Mouse (Mus musculus): ENCODE results near the gene Eif3b.

Eif3b gene

GRCm38 (mm10) chr5:140418489-140419441, at the start of gene Eif3b:
Eif3b (plus strand) TSS chr5:140419328.
- peak; percentile 95 for DNase-seq (ENCODE audit: low read depth, low spot score)

- DNase-seq (ENCODE audit: low read depth, low spot score): no peak
These were observed 49.7 kb upstream of the Eif3b start for GRCm38 (mm10) chr5:140369466-140369865.

DNA sequence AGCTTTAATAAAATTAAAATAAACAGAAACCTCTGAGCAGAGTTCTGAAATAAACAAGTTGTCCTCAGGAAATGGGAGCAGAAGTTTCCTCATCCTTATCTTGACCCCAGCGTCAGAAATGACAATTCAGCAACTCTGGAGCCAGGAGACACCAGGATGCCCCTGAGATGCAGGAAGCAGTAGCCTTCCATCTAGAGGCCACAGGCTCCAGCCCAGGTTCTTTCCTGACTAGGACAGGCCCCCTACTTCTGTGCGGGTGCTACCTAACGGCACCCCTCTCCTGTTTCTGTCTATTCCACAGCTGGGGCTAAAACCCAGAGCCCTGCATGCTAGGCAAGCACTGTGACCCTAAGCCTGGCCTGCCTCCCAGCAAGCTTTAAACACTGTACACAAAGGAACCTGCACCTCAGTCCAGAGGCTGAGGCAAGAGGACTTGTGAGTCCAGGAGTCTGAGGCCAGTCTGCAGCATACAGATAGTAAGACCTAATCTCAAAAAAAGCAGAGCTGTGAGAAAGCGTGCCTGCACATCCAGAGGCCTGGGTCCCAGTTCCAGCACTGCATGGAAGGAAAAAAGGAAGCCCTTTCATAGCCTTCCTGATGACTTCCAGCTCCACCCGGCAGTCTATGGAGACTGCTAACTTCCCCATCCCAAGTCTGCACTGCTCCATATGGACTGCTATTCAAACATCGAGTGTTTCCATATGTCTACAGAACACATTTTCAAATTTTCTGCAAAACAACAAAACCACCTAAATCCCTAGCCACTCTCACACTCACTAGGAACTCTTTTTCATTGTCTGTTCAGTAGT, 48.5 kb upstream of the Eif3b start:
- DNase-seq (ENCODE audit: low read depth, low spot score): no peak

GRCm38 (mm10) chr5:140371671-140372070, 47.5 kb upstream of the Eif3b start:
- no peak for DNase-seq (ENCODE audit: low read depth, low spot score)

DNA sequence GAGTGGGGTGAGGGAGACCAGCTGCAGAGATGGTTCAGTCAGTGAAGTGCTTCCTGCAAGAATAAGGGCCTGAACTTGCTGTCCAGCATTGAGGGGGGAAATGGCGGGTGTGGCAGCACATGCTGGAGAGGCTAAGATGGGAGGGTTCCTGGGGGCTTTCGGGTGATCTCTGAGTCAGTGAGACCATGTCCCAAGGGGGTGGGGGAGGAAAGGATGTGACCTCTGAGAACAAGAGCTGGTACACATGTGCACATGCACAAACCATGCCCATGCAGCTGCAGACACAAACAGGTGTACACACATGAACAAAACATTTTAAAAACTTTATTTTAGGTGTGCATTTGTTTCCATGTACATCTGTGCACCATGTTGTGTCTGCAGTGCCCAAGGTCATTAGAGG, 45.4 kb upstream of the Eif3b start:
- DNase-seq (ENCODE audit: low read depth, low spot score): no peak

DNA sequence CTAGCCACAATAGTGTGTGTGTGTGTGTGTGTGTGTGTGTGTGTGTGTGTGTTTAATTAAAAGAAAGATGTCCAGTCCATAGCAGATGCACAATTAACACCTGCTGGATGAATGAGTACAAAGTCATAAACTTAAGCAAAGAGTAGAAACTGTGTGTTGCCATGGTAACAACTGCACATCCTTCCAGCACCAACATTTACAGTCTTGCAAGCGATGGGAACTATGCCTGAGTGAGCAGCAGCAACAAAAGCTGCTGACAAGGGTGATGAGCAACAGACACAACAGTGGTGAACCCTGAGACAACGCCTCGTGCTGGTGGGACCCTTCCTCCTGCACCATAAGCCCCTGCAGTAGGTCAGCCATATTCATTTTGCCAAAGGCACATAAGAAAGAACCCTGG, 44.9 kb upstream of the Eif3b start:
- DNase-seq (ENCODE audit: low read depth, low spot score): no peak

DNA sequence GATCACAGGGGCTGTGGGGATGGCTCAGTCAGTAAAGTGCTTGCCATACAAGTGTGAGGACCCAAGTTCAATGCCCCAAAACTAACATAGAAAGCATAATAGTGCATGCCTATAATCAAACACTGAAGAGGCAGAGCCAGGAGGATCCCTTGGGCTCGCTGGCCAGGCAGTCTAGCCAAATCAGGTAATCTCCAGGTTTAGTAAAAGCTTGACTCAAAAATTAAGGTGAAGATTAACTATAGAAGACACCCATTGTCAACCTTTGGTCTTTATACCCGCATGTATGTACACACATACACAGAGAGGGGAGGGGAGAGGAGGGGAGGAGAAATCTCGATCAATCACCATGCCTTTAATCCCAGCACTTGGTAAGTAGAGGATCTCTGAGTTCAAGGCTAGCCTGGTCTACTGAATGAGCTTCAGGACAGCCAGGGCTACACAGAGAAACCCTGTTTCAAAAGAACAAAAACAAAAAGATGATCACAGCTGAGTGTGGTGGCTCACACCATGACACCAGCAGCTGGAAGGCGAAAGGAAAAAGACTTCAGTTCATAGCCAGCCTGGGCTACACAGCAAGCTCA, 43.8 kb upstream of the Eif3b start:
- DNase-seq (ENCODE audit: low read depth, low spot score): no peak

GRCm38 (mm10) chr5:140378121-140378853, 40.8 kb upstream of the Eif3b start:
- no peak for DNase-seq (ENCODE audit: low read depth, low spot score)

DNA sequence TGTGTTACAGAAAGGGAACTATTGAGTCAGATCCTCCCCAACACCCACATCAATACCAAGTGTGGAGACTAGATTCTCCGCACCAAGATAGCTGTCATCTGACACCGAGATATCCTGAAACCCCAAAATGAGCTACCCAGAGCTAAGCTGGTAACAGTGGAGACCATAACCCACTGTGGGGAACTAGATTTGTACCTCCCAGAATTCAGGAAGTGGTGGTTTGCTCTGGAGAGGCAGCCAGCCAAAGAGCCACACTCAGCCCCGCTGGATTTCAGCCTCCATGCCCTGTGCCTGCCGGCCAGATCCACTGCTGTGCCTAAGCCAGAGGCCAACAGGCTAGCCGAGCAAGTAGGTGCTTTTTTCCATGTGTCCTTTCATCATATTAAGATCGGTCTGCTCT, 39.8 kb upstream of the Eif3b start:
- no peak for DNase-seq (ENCODE audit: low read depth, low spot score)

DNA sequence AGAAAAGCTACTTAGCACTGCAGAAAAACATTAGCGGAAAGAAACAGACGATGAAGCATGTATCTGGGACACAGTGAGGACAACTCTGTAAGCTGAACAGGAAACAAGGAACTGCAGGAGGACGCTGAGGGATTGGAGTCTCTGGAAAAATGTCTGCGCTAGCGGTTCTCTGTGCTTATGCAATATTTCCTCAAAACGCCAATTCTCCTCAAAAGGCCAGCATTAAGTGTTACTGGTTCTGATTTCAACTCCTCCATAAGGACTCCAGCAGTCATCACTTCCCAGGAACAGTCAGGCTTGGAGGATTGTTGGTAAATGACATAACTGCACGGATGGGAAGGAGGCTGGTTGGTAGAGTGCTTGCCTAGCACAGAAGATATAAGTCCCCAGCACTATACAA, 38.0 kb upstream of the Eif3b start:
- no peak for DNase-seq (ENCODE audit: low read depth, low spot score)

GRCm38 (mm10) chr5:140382688-140383087, 36.4 kb upstream of the Eif3b start:
- DNase-seq (ENCODE audit: low read depth, low spot score): no peak

GRCm38 (mm10) chr5:140383559-140383958, 35.6 kb upstream of the Eif3b start:
- DNase-seq (ENCODE audit: low read depth, low spot score): no peak

DNA sequence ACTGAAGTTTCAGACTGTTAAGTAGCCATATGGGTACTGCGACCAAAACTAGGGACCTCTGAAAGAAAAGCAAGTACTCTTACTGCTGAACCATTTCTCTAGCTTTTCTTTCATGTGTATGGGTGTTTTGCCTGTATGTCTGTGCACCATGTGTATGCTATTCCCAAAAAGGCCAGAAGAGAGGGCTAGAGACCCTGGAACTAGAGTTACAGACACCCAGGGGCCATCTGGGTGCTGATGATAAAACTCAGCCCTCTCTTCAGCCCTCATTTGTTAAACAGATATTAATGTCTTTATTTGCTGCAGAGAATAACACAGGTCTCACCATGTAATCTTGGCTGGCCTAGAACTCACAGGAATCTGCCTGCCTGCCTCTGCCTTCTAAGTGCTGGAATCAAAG, 34.7 kb upstream of the Eif3b start:
- no peak for DNase-seq (ENCODE audit: low read depth, low spot score)

DNA sequence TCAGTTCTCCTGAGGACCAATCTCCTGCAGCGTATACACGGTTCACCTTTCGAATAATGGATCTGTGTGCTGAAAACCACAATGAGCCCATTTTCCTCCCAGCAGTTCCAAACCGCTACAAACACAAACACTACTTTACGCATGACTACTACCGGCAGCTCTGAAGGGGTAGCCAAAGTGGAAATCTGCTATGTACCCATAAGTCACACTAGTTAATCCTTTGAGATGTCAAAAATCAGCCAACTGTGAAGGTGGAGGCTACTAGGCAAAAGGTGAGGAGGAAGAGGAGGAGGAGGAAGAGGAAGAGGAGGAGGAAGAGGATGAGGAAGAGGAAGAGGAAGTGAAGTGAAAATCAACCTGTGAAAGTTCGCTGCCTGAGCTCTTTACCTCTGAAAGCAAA, 31.9 kb upstream of the Eif3b start:
- DNase-seq (ENCODE audit: low read depth, low spot score): no peak

DNA sequence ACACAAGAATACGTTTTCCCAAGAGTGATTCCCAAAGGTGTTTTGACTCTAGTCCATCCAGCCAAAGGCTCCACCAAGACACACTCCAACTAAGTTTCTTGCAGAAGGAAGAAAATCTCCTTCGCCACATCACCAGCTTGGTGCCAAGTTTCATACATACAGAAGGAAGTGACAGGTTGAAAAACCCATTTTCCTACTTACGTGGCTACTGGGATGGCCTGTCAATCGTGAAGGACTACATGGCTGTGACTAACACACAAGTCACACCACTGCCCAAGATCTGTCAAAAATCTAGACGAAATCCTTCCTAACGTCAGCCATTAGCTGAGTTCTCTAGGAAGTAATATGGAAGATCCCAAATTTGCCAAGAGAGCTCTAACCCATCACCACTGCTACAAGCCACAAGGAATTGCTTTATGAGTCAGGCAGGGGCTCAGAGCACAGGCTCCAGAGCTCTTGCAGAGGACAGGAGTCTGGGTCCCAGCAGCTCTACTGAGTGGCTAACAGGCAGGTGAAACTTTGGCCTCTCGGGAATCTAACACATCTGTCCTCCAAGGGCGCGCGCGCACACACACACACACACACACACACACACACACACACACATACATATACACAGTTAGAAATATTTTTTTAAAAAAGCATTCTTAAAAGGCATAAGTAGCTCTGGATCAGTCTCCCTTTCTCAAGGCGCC, 31.2 kb upstream of the Eif3b start:
- peak; percentile 4 for DNase-seq (ENCODE audit: low read depth, low spot score)

DNA sequence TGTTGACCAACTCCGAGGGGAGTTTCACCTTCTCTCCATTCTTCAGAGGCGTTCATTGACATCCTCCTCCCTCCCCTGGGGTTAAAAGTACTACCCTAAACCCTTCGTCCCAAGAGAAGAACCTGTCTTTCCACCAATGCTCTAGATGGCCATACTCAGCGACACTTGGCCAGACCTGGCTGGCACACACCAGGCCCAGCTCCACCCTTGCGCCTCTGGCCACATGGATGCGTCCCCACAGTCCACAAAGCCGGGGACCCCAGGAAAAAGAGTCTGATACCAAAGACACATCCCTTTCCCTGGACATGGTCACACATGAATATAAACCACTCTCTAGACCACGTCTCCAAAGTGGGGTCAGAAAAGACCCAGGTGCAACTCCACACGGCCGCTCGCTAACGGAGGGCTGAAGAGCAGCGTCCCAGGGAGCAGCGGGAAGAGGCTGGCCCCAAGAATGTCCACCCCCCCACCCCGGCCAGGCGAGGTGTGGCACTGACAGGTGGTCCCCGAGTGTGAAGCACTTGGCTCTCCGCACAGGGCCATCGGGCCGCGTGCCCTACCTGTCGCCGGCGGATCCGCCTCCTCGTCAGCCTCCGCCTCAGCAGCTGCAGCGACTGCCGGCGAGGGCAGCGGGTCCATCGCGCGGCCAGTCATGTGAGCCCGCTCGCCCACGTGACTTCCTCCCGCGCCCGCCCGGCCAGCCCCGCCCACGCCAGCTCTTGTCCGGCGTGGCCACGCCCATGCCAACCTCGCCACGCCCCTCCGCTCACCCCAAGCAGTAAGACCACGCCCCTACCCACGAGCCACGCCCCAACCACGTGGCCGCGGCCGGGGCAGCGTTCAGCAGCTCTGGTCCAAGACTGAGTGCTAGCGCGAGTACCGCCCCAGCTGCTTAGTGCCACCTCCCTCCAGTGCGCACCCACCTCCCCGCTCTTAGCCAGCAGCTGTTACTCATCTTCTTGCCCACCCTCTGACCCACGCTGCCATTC, 30.2 kb upstream of the Eif3b start, which contains the start of gene Snx8:
Gene Snx8, minus strand, starts transcription at position 675 of the 989 bp plus-strand sequence.
- DNase-seq (ENCODE audit: low read depth, low spot score): peak; percentile 89

- no peak for DNase-seq (ENCODE audit: low read depth, low spot score)
These were observed 29.5 kb upstream of the Eif3b start for GRCm38 (mm10) chr5:140389647-140390046.

- DNase-seq (ENCODE audit: low read depth, low spot score): no peak
These were observed 27.7 kb upstream of the Eif3b start for GRCm38 (mm10) chr5:140391435-140391834.

GRCm38 (mm10) chr5:140391981-140392380, 27.1 kb upstream of the Eif3b start:
- DNase-seq (ENCODE audit: low read depth, low spot score): no peak

- DNase-seq (ENCODE audit: low read depth, low spot score): peak; percentile 20
These were observed 26.4 kb upstream of the Eif3b start for GRCm38 (mm10) chr5:140392701-140393100.
